Mouse (Mus musculus) NIH3T3 (cell line): ENCODE measurements at regions not wholly inside any gene's neighbourhood (a gene's known extent, or its start where the extent isn't known, plus 50 kb on each side); places are given as distances from the start of the nearest gene placed in this dataset.
"Not testable (repeated sequence)": the region's sequence is repeated elsewhere in the genome, so short reads cannot be mapped to it uniquely, and the experiment has no call there.

Experiments used
- DNase-seq: peaks from one replicate; pipeline ENCODE4 v3.0.0-alpha.2; 2012; ENCODE audit warnings: low read depth

- no peak for DNase-seq
These were observed 142.3 kb upstream of the Rack1 start for GRCm38 (mm10) chr11:48657851-48658250.

DNA sequence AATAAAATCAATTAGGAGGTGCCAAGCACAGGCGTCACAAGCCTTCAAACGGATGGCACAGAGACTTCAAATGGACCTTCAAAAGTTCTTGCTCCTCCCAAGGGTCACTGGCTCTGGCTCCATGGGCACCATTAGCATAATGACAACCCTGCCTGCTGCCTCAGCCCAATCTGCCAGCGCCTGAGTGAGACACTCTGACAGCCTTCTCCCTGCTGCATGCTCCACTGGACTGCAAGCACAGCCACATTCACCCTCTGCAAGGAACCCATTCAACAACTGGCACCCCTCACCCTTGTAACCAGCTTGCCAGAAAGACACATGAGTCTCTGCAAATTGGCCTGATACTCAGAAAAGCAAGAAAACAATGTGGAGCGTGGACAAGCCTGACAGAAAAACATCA is 138.5 kb upstream of the Rack1 start:
- no peak for DNase-seq

- DNase-seq: no peak
These were observed 115.3 kb upstream of the Rack1 start for GRCm38 (mm10) chr11:48684781-48685314.

DNA sequence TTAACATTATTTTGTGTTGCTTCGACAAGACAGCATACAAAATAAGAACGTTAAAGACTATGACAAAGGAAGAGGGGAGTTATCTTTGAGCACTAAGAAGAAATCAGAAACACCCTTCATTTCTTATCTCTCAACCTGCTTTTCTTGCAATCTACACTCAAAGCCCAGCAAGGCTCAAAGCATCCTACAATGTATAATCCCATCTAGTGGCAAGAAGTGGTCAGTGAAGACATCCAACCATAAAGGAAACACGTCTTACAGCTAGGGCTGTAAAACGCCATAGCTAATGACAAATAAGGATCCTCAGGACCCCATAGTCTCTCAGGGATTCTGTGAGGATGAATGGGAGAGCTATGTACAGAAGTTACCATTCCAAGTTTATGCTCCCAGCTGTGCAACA is 110.1 kb upstream of the Rack1 start:
- no peak for DNase-seq

- DNase-seq: peak; percentile 60
These were observed 103.8 kb upstream of the Rack1 start for GRCm38 (mm10) chr11:48696352-48696751.

GRCm38 (mm10) chr11:48697191-48697590 is 102.9 kb upstream of the Rack1 start:
- DNase-seq: no peak

GRCm38 (mm10) chr11:48707192-48707591 is 92.9 kb upstream of the Rack1 start:
- no peak for DNase-seq

GRCm38 (mm10) chr11:48710972-48711371 is 89.2 kb upstream of the Rack1 start:
- no peak for DNase-seq

DNA sequence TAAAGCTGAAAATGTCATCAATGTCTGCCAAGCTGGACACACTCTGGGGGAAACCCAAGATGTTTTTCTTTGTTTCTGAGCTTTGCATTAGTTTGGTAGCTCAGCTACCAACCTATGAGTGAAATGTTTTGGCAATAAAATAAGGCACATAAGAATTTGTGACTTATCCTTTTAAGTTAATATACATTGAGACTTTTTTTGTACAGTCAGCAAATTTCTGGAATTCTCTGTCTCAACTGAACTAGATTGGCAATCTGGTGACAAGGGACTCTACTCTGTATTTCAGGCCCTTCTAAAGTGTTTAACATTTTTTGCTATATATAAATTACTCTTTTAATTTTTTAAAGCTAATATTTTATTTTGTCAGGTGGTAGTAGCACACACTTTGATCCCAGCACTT is 76.1 kb upstream of the Rack1 start:
- no peak for DNase-seq

DNA sequence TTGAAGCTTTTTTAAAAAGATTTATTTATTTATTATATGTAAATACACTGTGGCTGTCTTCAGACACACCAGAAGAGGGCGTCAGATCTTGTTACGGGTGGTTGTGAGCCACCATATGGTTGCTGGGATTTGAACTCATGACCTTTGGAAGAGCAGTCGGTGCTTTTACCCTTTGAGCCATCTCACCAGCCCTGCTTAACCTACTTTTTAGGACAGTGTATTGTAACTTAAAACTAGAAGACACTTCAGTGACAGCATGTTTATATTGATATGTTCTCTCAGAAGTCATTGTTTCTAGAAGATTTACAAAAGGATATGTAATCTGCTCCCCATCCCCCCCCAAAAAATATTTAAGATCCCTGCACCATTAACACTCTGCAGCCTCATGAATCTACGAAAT is 69.3 kb upstream of the Rack1 start:
- DNase-seq: not testable (repeated sequence)

- DNase-seq: no peak
These were observed 53.6 kb upstream of the Rack1 start for GRCm38 (mm10) chr11:48746503-48746902.

DNA sequence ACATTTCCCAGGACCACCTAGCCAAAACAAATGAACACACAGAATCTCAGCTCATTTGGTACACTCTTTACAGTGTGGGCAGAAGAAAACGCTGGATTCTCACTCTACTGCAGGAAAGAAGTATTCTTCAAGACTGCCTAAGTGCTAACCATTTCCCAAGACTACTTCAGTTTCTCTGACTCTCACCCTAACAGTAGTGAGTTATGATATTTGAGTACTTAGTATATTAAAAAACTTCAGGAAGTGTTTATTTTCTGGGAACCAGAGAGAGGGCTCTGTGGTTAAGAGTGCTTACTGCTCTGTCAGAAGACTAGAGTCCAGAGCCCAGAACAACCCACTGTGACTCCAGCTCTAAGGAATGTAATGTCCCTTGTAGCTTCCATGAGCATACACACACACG is 52.1 kb upstream of the Rack1 start:
- peak; percentile 29 for DNase-seq
